In genomic region chr10:19370146-19370545, GRCm38 (mm10) we compare ENCODE assay signal across 36 mouse cellular contexts. TPM values are rescaled to one million over a fixed set of nuclear protein-coding genes. Genes with fewer than 3 reads are reported as not detected.
"Had no signal": no experiment of that assay in that cellular context is flagged by ENCODE, and none has a peak within 500 bp of the region (broad histone marks: within the 10 kb centered on the region; RNA-seq: fewer than 3 reads in every experiment).

No protein-coding gene starts in this region.

- H3K4me1 ChIP-seq: heart, embryonic 15.5 days; intestine, embryonic 15.5 days; limb, embryonic 10.5 days; limb, embryonic 12.5 days had no signal

- DNase-seq: gastrocnemius, postnatal 14 days; heart, adult 2 months; heart, postnatal 4 days; kidney, adult 18-20 months; kidney, adult 8-10 months; kidney, postnatal 10 days; kidney, postnatal 25 days; kidney, postnatal 4 days; liver had no signal

- H3K36me3 ChIP-seq: heart, embryonic 13.5 days; heart, embryonic 15.5 days; hindbrain, embryonic 10.5 days; hindbrain, embryonic 12.5 days; intestine, embryonic 15.5 days; limb, embryonic 10.5 days; limb, embryonic 12.5 days had no signal

- H3K9ac ChIP-seq: heart, embryonic 13.5 days; heart, embryonic 15.5 days; hindbrain, embryonic 12.5 days; hindbrain, embryonic 14.5 days; intestine, embryonic 15.5 days; limb, embryonic 12.5 days; liver, embryonic 14.5 days had no signal

- H3K27ac ChIP-seq: heart, adult 2 months; heart, embryonic 13.5 days; heart, embryonic 15.5 days; hindbrain, embryonic 10.5 days; hindbrain, embryonic 12.5 days; hindbrain, embryonic 14.5 days; intestine, embryonic 15.5 days; layer of hippocampus, adult 2 months; left cerebral cortex, adult 2 months; limb, embryonic 10.5 days; limb, embryonic 12.5 days; liver, embryonic 14.5 days had no signal

- H3K9me3 ChIP-seq: heart, embryonic 13.5 days; heart, embryonic 15.5 days; hindbrain, embryonic 10.5 days; hindbrain, embryonic 12.5 days; intestine, embryonic 15.5 days; limb, embryonic 10.5 days; limb, embryonic 12.5 days had no signal

- H3K4me3 ChIP-seq: heart, adult 2 months; heart, embryonic 13.5 days; heart, embryonic 15.5 days; hindbrain, embryonic 10.5 days; hindbrain, embryonic 12.5 days; intestine, embryonic 15.5 days; layer of hippocampus, adult 2 months; left cerebral cortex, adult 2 months; limb, embryonic 10.5 days; limb, embryonic 12.5 days had no signal

RNA-seq across cellular contexts. Expression of gene Olig3, which starts 13.8 kb away (rescaled TPM):
- total RNA-seq: gastrocnemius, adult 18-20 months; gastrocnemius, adult 8-10 months; gastrocnemius, postnatal 14 days; gastrocnemius, postnatal 4 days; granulocyte monocyte progenitor cell, adult 5-6 weeks; heart, adult 2 months; heart, postnatal 25 days; heart, postnatal 4 days; layer of hippocampus, adult 2 months; layer of hippocampus, postnatal 10 days; layer of hippocampus, postnatal 25 days; left cerebral cortex, adult 2 months; left cerebral cortex, postnatal 14 days; left cerebral cortex, postnatal 36 days had no signal
- polyA plus RNA-seq: heart, adult 2 months; heart, embryonic 13.5 days; heart, embryonic 15.5 days; heart, postnatal 0 days; inflammation-experienced regulatory T-cells, adult 6 months; intestine, embryonic 15.5 days; intestine, postnatal 0 days; kidney, embryonic 14.5 days; kidney, embryonic 16.5 days; limb, embryonic 10.5 days; limb, embryonic 12.5 days; limb, embryonic 14.5 days; liver, embryonic 11.5 days; liver, embryonic 14.5 days had no signal
